Mouse (Mus musculus) spleen, adult 18-20 months (tissue): ENCODE results near the gene Gls.

ENCODE experiments used
- DNase-seq, 2 experiments: peaks; one replicate each; pipeline ENCODE4 v3.0.0; 2022; ENCODE audit warnings: mixed read lengths in 2 of 2

The Gls gene

GRCm38 (mm10) chr1:52242270-52242669 lies 9.2 kb upstream of the Gls start:
- no peak for DNase-seq

DNA sequence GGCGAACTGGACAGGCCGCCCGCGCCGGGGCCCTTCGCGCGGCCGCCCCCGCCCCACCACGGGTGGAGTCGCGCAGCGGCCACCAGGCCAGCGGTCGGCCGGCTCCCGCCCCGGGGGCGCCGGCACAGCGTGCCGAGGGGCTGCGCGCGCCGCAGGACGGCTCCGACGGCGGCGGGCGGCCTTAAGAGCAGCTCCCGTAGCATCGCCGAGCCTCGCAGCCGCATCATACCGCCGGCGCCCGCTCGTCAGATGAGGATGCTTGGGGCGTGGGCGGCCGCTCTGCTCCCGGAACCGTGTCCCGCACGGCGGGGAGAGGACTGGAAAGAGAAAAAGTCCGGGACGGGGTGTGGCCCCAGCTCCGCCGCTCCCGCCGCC lies 279 bp downstream of the Gls start:
- DNase-seq = no peak

- DNase-seq = peak; percentile 73 to 81
Observed at GRCm38 (mm10) chr1:52231939-52232765, 880 bp downstream of the Gls start.

GRCm38 (mm10) chr1:52230404-52230803 lies 2.6 kb downstream of the Gls start:
- no peak for DNase-seq

GRCm38 (mm10) chr1:52228178-52228577 lies 4.9 kb downstream of the Gls start:
- DNase-seq = no peak

- DNase-seq = no peak
Observed at GRCm38 (mm10) chr1:52226416-52226815, 6.6 kb downstream of the Gls start.

DNA sequence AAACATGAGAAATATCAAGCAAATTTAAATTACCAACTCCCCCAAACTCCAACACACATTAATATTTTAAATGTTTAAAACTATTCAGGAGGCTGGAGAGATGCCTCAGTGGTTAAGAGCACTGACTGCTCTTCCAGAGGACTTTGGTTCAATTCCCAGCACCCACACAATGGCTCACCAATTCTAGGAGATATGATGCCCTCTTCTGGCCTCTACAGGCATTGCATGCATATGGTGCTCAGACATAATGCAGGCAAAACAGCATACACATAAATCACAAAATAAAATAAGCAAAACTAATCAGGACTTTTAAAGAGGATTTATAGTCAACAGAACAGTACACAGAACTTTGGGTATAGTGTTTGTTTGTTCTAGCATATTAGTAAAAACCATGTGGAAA lies 16.3 kb downstream of the Gls start:
- DNase-seq = no peak

DNA sequence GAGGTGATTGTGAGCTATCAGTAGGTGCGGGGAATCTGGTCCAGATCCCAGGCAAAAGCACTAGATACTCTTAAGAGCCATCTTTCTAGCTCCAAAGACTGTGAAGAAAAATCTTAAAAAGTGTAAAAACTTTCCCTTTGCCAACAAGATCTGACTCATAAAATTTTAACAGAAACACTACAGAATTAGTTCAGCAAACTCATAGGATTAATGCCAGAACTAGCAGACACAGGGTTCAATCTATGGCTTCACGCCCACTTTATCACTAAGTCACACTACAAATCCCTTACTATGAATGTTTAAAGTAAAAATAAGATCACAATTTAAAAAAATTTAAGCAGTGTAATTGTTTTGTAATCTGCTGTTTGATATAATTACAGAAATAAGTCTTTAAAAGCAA lies 50.0 kb downstream of the Gls start:
- no peak for DNase-seq

DNA sequence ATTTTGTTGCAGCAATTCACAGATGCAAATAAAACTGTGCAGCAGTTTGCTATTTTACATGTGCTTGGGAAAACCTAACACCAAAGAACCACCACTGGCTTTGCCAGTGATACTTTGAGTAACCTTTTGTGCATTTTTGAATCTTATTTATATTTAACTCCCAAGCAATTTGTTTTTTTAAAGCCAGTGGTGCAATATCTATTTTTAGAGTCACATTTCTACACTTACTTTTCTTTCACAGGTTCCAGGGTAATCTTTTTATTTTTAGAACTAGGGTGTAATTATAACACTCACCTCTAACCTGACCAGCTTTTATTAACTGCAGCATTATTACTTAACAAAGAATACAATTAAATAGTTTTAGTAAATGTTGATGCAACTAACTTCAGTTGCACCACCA lies 51.0 kb downstream of the Gls start:
- DNase-seq = no peak

GRCm38 (mm10) chr1:52179939-52180568 lies 53.0 kb downstream of the Gls start:
- DNase-seq = no peak

DNA sequence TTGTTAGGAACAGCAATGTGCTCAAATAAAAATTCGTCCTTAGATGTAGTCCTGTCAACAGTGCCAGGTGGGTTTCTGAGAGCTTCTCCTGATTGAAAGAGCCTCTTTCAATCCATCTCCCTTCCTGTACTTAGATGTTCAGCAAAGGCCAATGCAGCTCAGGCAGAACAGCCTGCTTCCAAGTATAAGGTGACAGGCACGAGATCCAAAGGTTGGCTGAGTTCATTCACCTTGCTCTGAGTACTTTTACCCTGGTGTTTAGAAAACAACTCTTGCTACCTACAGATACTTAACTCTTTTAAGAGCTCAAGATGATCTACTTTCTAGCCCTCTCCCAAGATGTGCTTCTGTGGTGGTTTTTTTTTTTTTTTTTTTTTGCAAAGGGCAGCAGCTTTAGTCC lies 56.0 kb downstream of the Gls start:
- DNase-seq = no peak

- DNase-seq = no peak
Observed at GRCm38 (mm10) chr1:52175983-52176382, 57.0 kb downstream of the Gls start.

DNA sequence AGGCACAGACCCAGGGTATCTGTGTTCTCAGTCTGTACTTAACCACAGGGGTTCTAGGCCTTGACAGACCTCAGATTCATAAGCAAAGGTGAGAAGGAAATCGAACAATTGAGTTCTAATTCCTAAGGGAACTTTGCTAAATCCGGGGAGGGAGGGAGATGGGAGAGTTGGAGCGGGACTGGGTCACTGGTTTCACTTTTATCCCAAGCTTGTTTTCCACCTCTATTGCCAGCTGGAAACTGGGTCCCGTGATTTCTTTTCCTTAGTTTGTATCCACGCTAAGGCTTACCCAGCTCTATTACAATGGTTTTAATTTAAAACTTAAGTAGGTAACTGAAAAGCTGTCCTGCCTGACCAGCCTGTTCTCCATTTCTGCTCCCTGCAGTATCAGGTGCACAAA lies 57.7 kb downstream of the Gls start:
- no peak for DNase-seq

DNA sequence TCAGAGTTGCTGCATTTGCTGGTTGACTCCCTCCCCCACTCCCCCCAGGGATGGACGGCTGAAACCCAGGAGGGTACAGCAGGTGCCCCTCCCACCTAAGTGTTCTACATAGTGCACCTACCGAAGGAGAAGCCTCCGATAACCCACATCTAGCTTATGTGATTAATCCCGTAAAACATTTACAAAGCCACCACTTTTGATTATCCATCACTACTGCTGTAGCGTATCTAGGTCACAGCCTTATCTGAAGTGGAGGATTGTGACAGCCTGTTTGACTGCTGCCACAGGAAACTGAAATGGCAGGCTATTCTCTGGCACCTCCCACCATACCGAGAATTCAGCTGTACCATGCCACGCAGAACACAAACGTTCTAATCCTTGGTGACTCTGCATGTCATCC lies 61.8 kb downstream of the Gls start:
- DNase-seq = no peak

DNA sequence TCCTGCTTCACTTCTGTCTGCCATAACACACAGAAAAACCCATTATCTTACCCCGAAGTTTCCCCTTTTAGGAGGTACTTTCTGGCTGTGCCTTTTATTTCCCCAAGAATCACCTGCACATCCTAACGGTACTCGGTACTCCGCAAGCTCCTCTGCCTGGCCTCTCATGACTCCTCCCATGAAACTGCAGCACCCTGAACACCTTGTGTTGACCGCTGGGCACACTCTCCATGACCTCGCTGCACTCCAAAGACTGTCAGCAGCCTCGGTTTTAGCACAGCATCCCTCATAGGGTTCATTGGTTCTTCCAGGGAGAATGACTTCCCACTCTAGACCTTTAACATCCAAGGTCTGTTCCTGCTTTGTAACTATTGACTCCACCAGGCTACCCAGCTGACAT lies 62.3 kb downstream of the Gls start:
- DNase-seq = no peak

DNA sequence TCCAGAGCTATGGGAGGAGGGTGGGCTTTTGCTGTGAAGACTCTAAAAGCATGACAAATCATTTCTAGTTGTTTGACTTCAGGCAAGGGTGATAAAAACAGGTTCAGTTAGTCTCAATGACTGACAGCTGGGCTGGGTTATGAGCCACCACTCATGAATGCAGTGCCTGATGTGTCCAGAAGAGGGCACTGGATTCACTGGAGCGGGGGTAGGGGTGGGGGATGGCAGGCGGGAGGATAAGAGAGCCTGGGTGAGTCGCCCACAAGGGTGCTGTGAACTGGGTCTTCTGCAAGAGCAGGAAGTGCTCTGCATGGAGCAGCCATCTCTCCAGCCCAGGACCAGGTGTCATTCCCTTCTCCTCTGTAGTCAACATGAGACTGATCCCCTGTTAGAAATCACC lies 63.0 kb downstream of the Gls start:
- DNase-seq = peak in 1 of 2 experiments; percentile 39

GRCm38 (mm10) chr1:52166652-52167220 lies 66.3 kb downstream of the Gls start:
- DNase-seq = no peak

GRCm38 (mm10) chr1:52163707-52164457 lies 69.2 kb downstream of the Gls start:
- DNase-seq = no peak

- DNase-seq = no peak
Observed at GRCm38 (mm10) chr1:52161151-52161550, 71.9 kb downstream of the Gls start.

- DNase-seq = no peak
Observed at GRCm38 (mm10) chr1:52158490-52159381, 74.3 kb downstream of the Gls start.

DNA sequence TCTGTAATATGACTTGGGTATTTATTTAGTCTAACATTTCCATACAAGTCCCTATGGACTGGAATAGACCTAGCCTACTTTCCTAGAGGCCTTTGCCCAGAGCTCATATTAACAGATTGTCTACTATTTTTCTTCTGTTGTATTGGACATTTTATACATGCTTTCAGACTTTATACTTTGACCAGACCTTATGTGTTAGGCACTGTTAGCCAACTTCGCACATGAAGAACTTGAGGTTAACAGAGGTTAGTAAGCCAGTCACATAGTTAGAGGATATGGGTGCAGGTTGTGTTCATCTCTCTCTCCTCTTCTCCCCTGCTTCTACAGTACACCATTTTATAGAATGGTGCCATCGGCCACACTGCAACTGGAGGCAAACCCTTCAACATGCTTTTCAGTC lies 75.0 kb downstream of the Gls start:
- DNase-seq = no peak

- no peak for DNase-seq
Observed at GRCm38 (mm10) chr1:52156351-52156750, 76.7 kb downstream of the Gls start.
